Mouse (Mus musculus) heart, postnatal 0 days (tissue): ENCODE data around the gene Igsf9b.

ENCODE experiments used
- CTCF ChIP-seq: IDR thresholded peaks from 2 replicates; pipeline ENCODE4 v1.5.1; 2016; ENCODE audit warnings: antibody characterized with exemption, control low read depth, low read depth
- EP300 ChIP-seq: IDR thresholded peaks from 2 replicates; pipeline ENCODE4 v1.6.1; 2016; ENCODE audit warnings: antibody characterized with exemption, low read depth

GRCm38 (mm10) chr9:27301486-27301885 is 2.5 kb downstream of the Igsf9b start:
- TF ChIP-seq CTCF (no peak), EP300 (no peak)
